Mouse (Mus musculus) mammary gland, adult 2 months (tissue): ENCODE data around the gene Kif3b. TPM values are rescaled to one million over a fixed set of nuclear protein-coding genes. Genes with fewer than 3 reads are reported as not detected.

ENCODE experiments used
- polyA plus RNA-seq: library from polyadenylated mRNA; depleted of rRNA; stranded (reverse); fragments of >200 nt; gene quantifications from 2 replicates; pipeline ENCODE4 v1.2.3, GENCODE M21; 2012; ENCODE audit warnings: low replicate concordance; rRNA removed

The Kif3b gene
- polyA plus RNA-seq: 5.4 and 11.0 TPM in 2 replicates

GRCm38 (mm10) chr2:153290938-153291928 lies at the start of gene Kif3b:
TSS of gene Kif3b (plus strand) at chr2:153291413.

GRCm38 (mm10) chr2:153345454-153346220 lies 54.4 kb downstream of the Kif3b start, which contains the start of gene Asxl1:
TSS of gene Asxl1 (plus strand) at chr2:153345829.

Other genes with a start within 250 kb of the Kif3b start
- gene Ccm2l, start 225.5 kb upstream of the Kif3b start, polyA plus RNA-seq: 31.0 and 33.8 TPM in 2 replicates
- 16.8 and 18.9 TPM in 2 replicates for gene Hck, start 182.9 kb upstream of the Kif3b start, polyA plus RNA-seq
- 35.5 and 58.9 TPM in 2 replicates for gene Tm9sf4, start 130.1 kb upstream of the Kif3b start, polyA plus RNA-seq
- 13.4 and 14.2 TPM in 2 replicates for gene Tspyl3, start 66.0 kb upstream of the Kif3b start, polyA plus RNA-seq
- gene Plagl2, start 50.0 kb upstream of the Kif3b start, polyA plus RNA-seq: 7.9 and 8.4 TPM in 2 replicates
- gene Pofut1, start 49.9 kb upstream of the Kif3b start, polyA plus RNA-seq: 28.8 and 33.3 TPM in 2 replicates
- gene Asxl1, start 54.4 kb downstream of the Kif3b start, polyA plus RNA-seq: 10.7 and 13.6 TPM in 2 replicates
- gene 4930404H24Rik, start 201.4 kb downstream of the Kif3b start, polyA plus RNA-seq: not detected in 2 replicates
- 8.7 and 8.9 TPM in 2 replicates for gene Nol4l, start 238.6 kb downstream of the Kif3b start, polyA plus RNA-seq